Mouse (Mus musculus) stomach, embryonic 15.5 days (tissue): ENCODE data around the gene Trim14. TPM values are rescaled to one million over a fixed set of nuclear protein-coding genes. Genes with fewer than 3 reads are reported as not detected.

ENCODE experiments used
- ATAC-seq: fragments of 200-750 bp; cut with Nextera tagmentation; 2 replicates; pipeline ENCODE4 v1.8.0; 2017; ENCODE audit warnings: low read depth, moderate number of reproducible peaks, moderate TSS enrichment; ENCODE audit not compliant: insufficient read depth, low FRiP score
- H3K27ac ChIP-seq: fragments of 300-500 bp; sonication (generic); 2 replicates; pipeline ENCODE4 v1.5.1; 2015; ENCODE audit warnings: mild to moderate bottlenecking, inconsistent platforms
- H3K27me3 ChIP-seq: fragments of 300-500 bp; sonication (generic); replicated peaks from 2 replicates; pipeline ENCODE4 v1.6.1; 2015; ENCODE audit warnings: inconsistent platforms
- H3K36me3 ChIP-seq: fragments of 300-500 bp; sonication (generic); 2 replicates; pipeline ENCODE4 v1.6.1; 2015; ENCODE audit warnings: inconsistent platforms
- H3K4me1 ChIP-seq: fragments of 300-500 bp; sonication (generic); 2 replicates; pipeline ENCODE4 v1.6.1; 2015; ENCODE audit warnings: inconsistent platforms
- H3K4me2 ChIP-seq: fragments of 300-500 bp; sonication (generic); 2 replicates; pipeline ENCODE4 v1.6.1; 2015; ENCODE audit warnings: mild to moderate bottlenecking, inconsistent platforms
- H3K4me3 ChIP-seq: fragments of 300-500 bp; sonication (generic); replicated peaks from 2 replicates; pipeline ENCODE4 v1.5.1; 2015; ENCODE audit warnings: inconsistent platforms
- H3K9ac ChIP-seq: fragments of 300-500 bp; sonication (generic); 2 replicates; pipeline ENCODE4 v1.6.1; 2015; ENCODE audit warnings: inconsistent platforms
- H3K9me3 ChIP-seq: fragments of 300-500 bp; sonication (generic); 2 replicates; pipeline ENCODE4 v1.6.1; 2016; ENCODE audit warnings: inconsistent platforms
- WGBS: fragments of 180-500 bp; shearing (Covaris S2); methylation state at CpG from one replicate; pipeline ENCODE4 v1.1.7; 2015; 5-methylcytosine and 5-hydroxymethylcytosine counted together
- polyA plus RNA-seq: library from polyadenylated mRNA; unstranded; fragments of >200 nt; fragmentation: Nextera tagmentation; extraction: Ambion mirVana; gene quantifications from 2 replicates; pipeline ENCODE4 v1.2.1, GENCODE M21; 2015

The Trim14 gene
- polyA plus RNA-seq, 1 experiment from 2014 or later = 5.3 TPM

GRCm38 (mm10) chr4:46574024-46574753 lies 38.2 kb upstream of the Trim14 start:
- WGBS = 36% methylated on average over 9 of the region's 9 CpGs
- Histone ChIP-seq H3K36me3 (no peaks in the 10 kb centered on the region), H3K27ac (no peak overlapping the region), H3K4me3 (no peak overlapping the region), H3K27me3 (no peaks in the 10 kb centered on the region), H3K9me3 (no peaks in the 10 kb centered on the region), H3K9ac (no peak overlapping the region), H3K4me2 (no peak overlapping the region), H3K4me1 (no peaks in the 10 kb centered on the region)
- ATAC-seq = no peak

DNA sequence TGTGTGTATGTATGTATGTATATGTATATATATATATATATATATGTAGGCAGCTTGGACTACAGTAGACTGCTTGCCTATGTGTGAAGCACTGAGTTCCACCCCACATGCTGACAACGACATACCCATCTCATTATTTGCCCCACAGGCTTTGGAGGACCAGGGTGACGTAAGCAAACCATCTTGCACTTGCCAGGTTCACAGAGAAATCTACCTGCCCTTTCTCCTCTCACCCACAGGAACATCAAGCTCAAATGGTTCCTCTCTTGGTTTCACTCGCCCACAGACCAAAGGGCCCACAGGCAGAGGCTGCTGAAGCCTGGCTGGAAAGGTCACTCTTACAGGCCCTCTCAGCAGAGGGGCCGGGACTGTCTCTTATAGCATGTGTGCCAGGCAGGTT lies 36.7 kb upstream of the Trim14 start:
- Histone ChIP-seq H3K9ac (no peak overlapping the region), H3K27ac (no peak overlapping the region), H3K4me1 (no peaks in the 10 kb centered on the region), H3K27me3 (no peaks in the 10 kb centered on the region), H3K9me3 (no peaks in the 10 kb centered on the region), H3K4me2 (no peak overlapping the region), H3K36me3 (no peaks in the 10 kb centered on the region), H3K4me3 (no peak overlapping the region)
- no peak for ATAC-seq
- WGBS = 75% methylated on average over 4 of the region's 4 CpGs

- Histone ChIP-seq H3K4me3 (no peak overlapping the region), H3K9ac (no peak overlapping the region), H3K27ac (no peak overlapping the region), H3K9me3 (no peaks in the 10 kb centered on the region), H3K4me2 (no peak overlapping the region), H3K36me3 (no peaks in the 10 kb centered on the region), H3K27me3 (no peaks in the 10 kb centered on the region), H3K4me1 (no peaks in the 10 kb centered on the region)
- no peak for ATAC-seq
- WGBS = 87% methylated on average over 9 of the region's 9 CpGs
Observed at GRCm38 (mm10) chr4:46571744-46572143, 35.8 kb upstream of the Trim14 start.

DNA sequence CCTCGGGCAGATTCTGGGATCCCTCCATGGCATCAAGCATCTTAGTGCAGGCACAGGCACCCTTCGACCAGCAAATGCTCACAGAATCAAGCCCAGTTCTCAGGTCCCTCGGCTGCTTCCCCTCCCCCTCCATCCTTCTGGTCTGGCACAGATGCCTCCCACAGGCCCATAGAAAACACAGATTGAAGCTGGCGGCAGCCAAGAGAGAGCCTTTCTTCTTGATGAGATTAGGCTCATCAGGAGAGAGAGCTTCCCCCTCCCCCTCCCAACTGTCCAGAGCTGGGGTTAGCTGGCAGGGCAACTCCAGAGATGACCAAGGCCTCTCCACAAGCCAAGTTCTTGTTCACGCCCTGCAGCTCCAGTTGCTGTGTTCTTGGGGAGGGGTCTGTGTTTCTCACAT lies 33.7 kb upstream of the Trim14 start:
- 52% methylated on average over 5 of the region's 5 CpGs for WGBS
- no peak overlapping the region for H3K27ac ChIP-seq
- no peaks in the 10 kb centered on the region for H3K27me3 ChIP-seq
- no peak overlapping the region for H3K9ac ChIP-seq
- H3K4me2 ChIP-seq = no peak overlapping the region
- no peaks in the 10 kb centered on the region for H3K36me3 ChIP-seq
- H3K9me3 ChIP-seq = no peaks in the 10 kb centered on the region
- no peak; the same call in 1 of the 2 replicates for ATAC-seq
- H3K4me1 ChIP-seq = no peaks in the 10 kb centered on the region
- H3K4me3 ChIP-seq = no peak overlapping the region

DNA sequence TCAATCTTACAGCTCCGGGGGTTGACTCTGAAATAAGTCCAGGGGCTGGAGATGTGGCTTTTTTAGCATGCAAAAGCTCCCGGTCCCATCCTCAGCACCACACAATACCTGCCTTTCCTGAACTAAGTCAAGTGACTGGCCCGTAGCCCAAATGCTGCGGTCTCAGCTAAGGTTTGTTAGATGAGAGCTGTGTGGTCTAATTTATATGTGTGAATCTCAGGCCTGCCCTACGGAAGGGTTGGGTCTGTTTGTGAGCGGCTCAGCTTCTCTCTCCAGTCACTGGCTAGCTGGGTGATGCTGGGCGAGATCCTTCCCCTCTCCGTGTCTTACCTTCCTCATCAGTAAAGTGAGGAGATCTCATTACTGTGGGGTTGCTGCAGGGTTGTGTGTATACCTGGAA lies 32.2 kb upstream of the Trim14 start:
- no peak for ATAC-seq
- WGBS = 89% methylated on average over 8 of the region's 8 CpGs
- H3K9ac ChIP-seq = no peak overlapping the region

DNA sequence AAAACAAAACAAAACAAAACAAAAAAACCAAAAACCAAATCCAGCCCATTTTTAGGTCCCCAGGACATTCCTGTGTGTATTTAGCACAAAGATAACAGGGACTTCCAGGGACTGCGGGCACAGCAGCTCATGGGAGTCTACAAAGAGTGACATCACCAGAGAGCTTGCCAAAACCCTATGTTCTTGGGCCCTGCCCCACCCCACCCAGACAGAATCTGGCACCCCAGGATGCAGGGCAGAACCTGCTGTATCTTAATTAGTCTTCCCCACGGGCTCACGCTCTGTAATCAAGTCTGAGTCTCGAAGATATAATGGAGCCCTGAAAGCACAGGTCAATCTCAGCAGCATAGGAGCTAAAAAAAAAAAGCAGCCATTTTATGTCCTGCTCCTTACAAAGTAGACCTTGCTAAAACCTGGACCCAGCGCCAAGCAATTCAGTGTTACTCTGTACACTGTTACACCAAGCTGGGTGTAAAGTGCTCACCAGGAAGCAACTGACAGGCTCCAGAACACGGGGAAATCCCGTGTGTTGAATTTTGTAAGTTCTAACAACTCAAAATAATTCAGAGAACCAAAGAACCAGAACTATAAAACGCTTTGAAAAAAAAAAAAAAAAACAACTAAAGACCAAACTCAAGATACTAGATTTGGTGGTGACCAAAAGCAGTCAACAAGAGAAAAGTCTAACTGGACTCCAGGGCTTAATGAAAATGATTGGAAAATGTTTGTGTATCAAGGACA lies 31.2 kb upstream of the Trim14 start:
- no peaks in the 10 kb centered on the region for H3K27me3 ChIP-seq
- no peaks in the 10 kb centered on the region for H3K36me3 ChIP-seq
- H3K4me3 ChIP-seq = no peak overlapping the region
- 71% methylated on average over 8 of the region's 8 CpGs for WGBS
- no peak for ATAC-seq
- H3K9me3 ChIP-seq = no peaks in the 10 kb centered on the region
- H3K27ac ChIP-seq = no peak overlapping the region
- no peak overlapping the region for H3K9ac ChIP-seq
- peaks cover 2% of the 10 kb centered on the region; the same call in 1 of the 2 replicates for H3K4me1 ChIP-seq
- H3K4me2 ChIP-seq = no peak overlapping the region

More for the DNA sequence above, 32.2 kb upstream of the Trim14 start:
- H3K36me3 ChIP-seq = no peaks in the 10 kb centered on the region
- H3K27me3 ChIP-seq = no peaks in the 10 kb centered on the region
- H3K4me3 ChIP-seq = no peak overlapping the region
- peaks cover 2% of the 10 kb centered on the region; the same call in 1 of the 2 replicates for H3K4me1 ChIP-seq
- no peak overlapping the region for H3K4me2 ChIP-seq
- H3K27ac ChIP-seq = no peak overlapping the region
- H3K9me3 ChIP-seq = no peaks in the 10 kb centered on the region

DNA sequence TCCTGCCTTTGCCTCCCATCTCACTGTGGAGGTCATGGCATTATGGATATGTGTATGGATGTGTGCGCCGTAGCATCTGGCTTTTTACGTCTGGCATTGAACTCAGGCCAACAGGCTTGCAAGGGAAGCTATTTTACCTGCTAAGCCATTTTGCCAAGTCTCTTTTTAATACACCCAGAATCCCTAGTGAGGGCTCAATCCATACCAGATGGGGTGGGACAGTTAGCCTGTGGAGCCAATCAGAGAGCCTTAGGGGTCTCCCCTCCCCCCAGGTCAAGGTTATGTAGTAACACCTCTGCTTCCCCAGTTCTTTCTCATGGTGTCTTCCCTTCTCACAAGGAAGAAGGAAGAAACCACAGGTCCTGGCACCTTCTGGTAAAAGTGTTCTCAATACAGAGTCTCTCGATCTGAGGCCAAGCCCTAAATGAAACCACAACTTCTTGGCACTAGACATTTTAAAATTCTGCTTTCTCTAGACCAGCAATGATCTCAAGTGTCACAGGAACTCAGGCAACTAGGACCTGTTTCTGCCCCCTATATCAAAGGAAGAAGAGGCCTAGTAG lies 29.5 kb upstream of the Trim14 start:
- WGBS = 92% methylated on average over 4 of the region's 4 CpGs
- Histone ChIP-seq H3K27ac (no peak overlapping the region), H3K4me1 (peaks cover 2% of the 10 kb centered on the region; the same call in 1 of the 2 replicates), H3K27me3 (no peaks in the 10 kb centered on the region), H3K4me2 (no peak overlapping the region), H3K9ac (no peak overlapping the region), H3K36me3 (no peaks in the 10 kb centered on the region), H3K4me3 (no peak overlapping the region), H3K9me3 (no peaks in the 10 kb centered on the region)
- no peak for ATAC-seq

- Histone ChIP-seq H3K27me3 (no peaks in the 10 kb centered on the region), H3K4me3 (no peak overlapping the region), H3K4me1 (peaks cover 2% of the 10 kb centered on the region; the same call in 1 of the 2 replicates), H3K36me3 (no peaks in the 10 kb centered on the region), H3K9ac (no peak overlapping the region), H3K9me3 (no peaks in the 10 kb centered on the region), H3K4me2 (no peak overlapping the region), H3K27ac (peak overlapping the region; percentile 5; the same call in 1 of the 2 replicates)
- no peak for ATAC-seq
- WGBS = 82% methylated on average over 4 of the region's 4 CpGs
Observed at GRCm38 (mm10) chr4:46564247-46564646, 28.3 kb upstream of the Trim14 start.

- Histone ChIP-seq H3K27ac (0 out of 2 replicates have a peak overlapping the region, but pooled peaks have one; percentile 35), H3K36me3 (no peaks in the 10 kb centered on the region), H3K4me1 (peaks cover 4% of the 10 kb centered on the region; the same call in 1 of the 2 replicates), H3K9ac (no peak overlapping the region), H3K4me2 (no peak overlapping the region), H3K4me3 (no peak overlapping the region), H3K9me3 (no peaks in the 10 kb centered on the region), H3K27me3 (no peaks in the 10 kb centered on the region)
- WGBS = 45% methylated on average over 10 of the region's 10 CpGs
- ATAC-seq = peak; percentile 19; the same call in 1 of the 2 replicates
Observed at GRCm38 (mm10) chr4:46563847-46564246, 27.9 kb upstream of the Trim14 start.

GRCm38 (mm10) chr4:46562841-46563240 lies 26.9 kb upstream of the Trim14 start:
- Histone ChIP-seq H3K27ac (no peak overlapping the region), H3K4me2 (no peak overlapping the region), H3K9ac (no peak overlapping the region), H3K4me1 (peaks cover 12% of the 10 kb centered on the region; the same call in 1 of the 2 replicates), H3K4me3 (no peak overlapping the region), H3K36me3 (no peaks in the 10 kb centered on the region), H3K9me3 (no peaks in the 10 kb centered on the region), H3K27me3 (no peaks in the 10 kb centered on the region)
- 95% methylated on average over 14 of the region's 14 CpGs for WGBS
- ATAC-seq = no peak

GRCm38 (mm10) chr4:46562037-46562436 lies 26.1 kb upstream of the Trim14 start:
- Histone ChIP-seq H3K27me3 (no peaks in the 10 kb centered on the region), H3K27ac (no peak overlapping the region), H3K9ac (no peak overlapping the region), H3K36me3 (no peaks in the 10 kb centered on the region), H3K9me3 (no peaks in the 10 kb centered on the region), H3K4me2 (no peak overlapping the region), H3K4me3 (no peak overlapping the region), H3K4me1 (peaks cover 12% of the 10 kb centered on the region; the same call in 1 of the 2 replicates)
- no peak for ATAC-seq
- WGBS = 70% methylated on average over 5 of the region's 5 CpGs
